ENCODE assay signal across 19 mouse cellular contexts in genomic region chr7:40563447-40564118, GRCm38 (mm10).
DNase-seq lines count a peak whose midpoint lies in the region; ATAC-seq lines count a peak whose summit lies in the region.
"Had no signal": no experiment of that assay in that cellular context is flagged by ENCODE, and none has a peak within 500 bp of the region (broad histone marks: within the 10 kb centered on the region; RNA-seq: fewer than 3 reads in every experiment).

No protein-coding gene starts in this region.

- H3K27ac ChIP-seq in midbrain, embryonic 11.5 days (ENCODE audit: low read depth, low read length) = no peak overlapping the region
- no peak overlapping the region for H3K27ac ChIP-seq in midbrain, embryonic 10.5 days (replicated peaks)
- no peak overlapping the region for H3K27ac ChIP-seq in hindbrain, embryonic 12.5 days
- peak overlapping the region; percentile 55; the same call in 1 of the 2 replicates for H3K27ac ChIP-seq in midbrain, embryonic 14.5 days (replicated peaks; ENCODE audit: low read depth, low read length)
- H3K27ac ChIP-seq: heart, embryonic 13.5 days; limb, embryonic 10.5 days; liver, embryonic 12.5 days; stomach, postnatal 0 days had no signal

- DNase-seq in midbrain, embryonic 11.5 days (ENCODE audit: low spot score, missing footprints) = no peak
- no peak for DNase-seq in midbrain, embryonic 10.5 days (ENCODE audit: low spot score)
- peak; percentile 48 for DNase-seq in midbrain, embryonic 14.5 days
- DNase-seq in thymus, postnatal 14 days = no peak
- no peak for DNase-seq in adrenal gland, postnatal 25 days
- DNase-seq in yolk sac, embryonic 10.5 days (ENCODE audit: low spot score) = no peak
- no peak for DNase-seq in lung, postnatal 4 days
- DNase-seq: cerebellum, adult 18-20 months; gastrocnemius, postnatal 25 days; heart, postnatal 4 days; kidney, adult 2 months; kidney, postnatal 4 days; thymus, postnatal 25 days had no signal

- no peak overlapping the region for H3K9ac ChIP-seq in midbrain, embryonic 11.5 days (ENCODE audit: low read length)
- H3K9ac ChIP-seq in hindbrain, embryonic 12.5 days = no peak overlapping the region
- H3K9ac ChIP-seq in midbrain, embryonic 14.5 days (replicated peaks; ENCODE audit: low read length) = no peak overlapping the region
- H3K9ac ChIP-seq: heart, embryonic 13.5 days; liver, embryonic 12.5 days had no signal

- WGBS in midbrain, embryonic 11.5 days = 72% methylated on average over 10 of the region's 10 CpGs
- WGBS in midbrain, embryonic 10.5 days = 81% methylated on average over 10 of the region's 10 CpGs
- WGBS in hindbrain, embryonic 12.5 days = 65% methylated on average over 10 of the region's 10 CpGs
- 57% methylated on average over 10 of the region's 10 CpGs for WGBS in midbrain, embryonic 14.5 days

- no peak overlapping the region for H3K4me2 ChIP-seq in midbrain, embryonic 11.5 days
- no peak overlapping the region for H3K4me2 ChIP-seq in hindbrain, embryonic 12.5 days (replicated peaks)
- H3K4me2 ChIP-seq in midbrain, embryonic 14.5 days (ENCODE audit: low read length) = no peak overlapping the region
- H3K4me2 ChIP-seq: heart, embryonic 13.5 days; liver, embryonic 12.5 days had no signal

- H3K27me3 ChIP-seq in midbrain, embryonic 11.5 days (ENCODE audit: control insufficient read depth, insufficient read depth, low read length) = no peaks in the 10 kb centered on the region
- H3K27me3 ChIP-seq in midbrain, embryonic 10.5 days (ENCODE audit: low read depth, poor library complexity, severe bottlenecking) = no peaks in the 10 kb centered on the region
- no peaks in the 10 kb centered on the region for H3K27me3 ChIP-seq in hindbrain, embryonic 12.5 days
- no peaks in the 10 kb centered on the region for H3K27me3 ChIP-seq in midbrain, embryonic 14.5 days (ENCODE audit: control insufficient read depth, insufficient read depth, low read length)
- H3K27me3 ChIP-seq: heart, embryonic 13.5 days; liver, embryonic 12.5 days had no signal

- no peaks in the 10 kb centered on the region for H3K9me3 ChIP-seq in midbrain, embryonic 11.5 days (ENCODE audit: control insufficient read depth, low read length)
- no peaks in the 10 kb centered on the region for H3K9me3 ChIP-seq in midbrain, embryonic 10.5 days (replicated peaks)
- no peaks in the 10 kb centered on the region for H3K9me3 ChIP-seq in hindbrain, embryonic 12.5 days (replicated peaks)
- H3K9me3 ChIP-seq in midbrain, embryonic 14.5 days (ENCODE audit: control insufficient read depth, low read length) = no peaks in the 10 kb centered on the region
- H3K9me3 ChIP-seq: limb, embryonic 10.5 days had no signal

- ATAC-seq in midbrain, embryonic 11.5 days (ENCODE audit: low FRiP score) = peak; percentile 70
- ATAC-seq in hindbrain, embryonic 12.5 days (ENCODE audit: low FRiP score) = peak; percentile 75
- ATAC-seq in midbrain, embryonic 14.5 days (ENCODE audit: low FRiP score, low TSS enrichment) = peak; percentile 67
- ATAC-seq: activated CD4-positive, CD25-positive, alpha-beta regulatory T cell, adult 4 months; liver, embryonic 12.5 days had no signal

- no peaks in the 10 kb centered on the region for H3K36me3 ChIP-seq in midbrain, embryonic 11.5 days (ENCODE audit: control insufficient read depth, insufficient read depth, low read length)
- no peaks in the 10 kb centered on the region for H3K36me3 ChIP-seq in midbrain, embryonic 10.5 days
- no peaks in the 10 kb centered on the region for H3K36me3 ChIP-seq in hindbrain, embryonic 12.5 days
- no peaks in the 10 kb centered on the region for H3K36me3 ChIP-seq in midbrain, embryonic 14.5 days (ENCODE audit: control insufficient read depth, insufficient read depth, low read length)
- H3K36me3 ChIP-seq: heart, embryonic 13.5 days; limb, embryonic 10.5 days; liver, embryonic 12.5 days had no signal

- no peak overlapping the region for H3K4me3 ChIP-seq in midbrain, embryonic 11.5 days (ENCODE audit: low read depth, low read length)
- H3K4me3 ChIP-seq in midbrain, embryonic 10.5 days = no peak overlapping the region
- no peak overlapping the region for H3K4me3 ChIP-seq in hindbrain, embryonic 12.5 days
- H3K4me3 ChIP-seq in midbrain, embryonic 14.5 days (replicated peaks; ENCODE audit: low read depth, low read length) = no peak overlapping the region
- H3K4me3 ChIP-seq: heart, embryonic 13.5 days; limb, embryonic 10.5 days; liver, embryonic 12.5 days had no signal

- no peaks in the 10 kb centered on the region for H3K4me1 ChIP-seq in midbrain, embryonic 11.5 days (ENCODE audit: control insufficient read depth, insufficient read depth, low read length)
- H3K4me1 ChIP-seq in midbrain, embryonic 10.5 days = no peaks in the 10 kb centered on the region
- H3K4me1 ChIP-seq in hindbrain, embryonic 12.5 days = no peaks in the 10 kb centered on the region; the same call in 1 of the 2 replicates
- H3K4me1 ChIP-seq in midbrain, embryonic 14.5 days (ENCODE audit: control insufficient read depth, insufficient read depth, low read length) = no peaks in the 10 kb centered on the region
- H3K4me1 ChIP-seq: heart, embryonic 13.5 days; limb, embryonic 10.5 days; liver, embryonic 12.5 days had no signal
